Mouse (Mus musculus) MEL (cell line): ENCODE data around the gene Fcamr. TPM values are rescaled to one million over a fixed set of nuclear protein-coding genes. Genes with fewer than 3 reads are reported as not detected.

ENCODE experiments used
- DNase-seq: peaks from one replicate; pipeline ENCODE4 v3.0.0; 2011; ENCODE audit warnings: low read depth, low spot score
- H3K27ac ChIP-seq: 2 replicates; pipeline ENCODE4 v1.5.1; 2012; ENCODE audit warnings: low read depth, mild to moderate bottlenecking, control low read depth, low read length, moderate library complexity; ENCODE audit not compliant: control insufficient read depth
- H3K27me3 ChIP-seq, 2 experiments: fragments of 150-350 bp in 1 of 2; sonication (generic) in 1 of 2; 2 replicates each; pipeline ENCODE4 v1.6.1; 2012; ENCODE audit warnings: low read length in 2 of 2, mild to moderate bottlenecking in 2 of 2, improper control_type of control experiment in 1 of 2, moderate library complexity in 1 of 2; ENCODE audit not compliant: insufficient read depth in 2 of 2, control insufficient read depth in 1 of 2
- H3K36me3 ChIP-seq, 2 experiments: 2 replicates each; pipeline ENCODE4 v1.6.1; 2012 to 2014; ENCODE audit warnings: low read length in 2 of 2, improper control_type of control experiment in 1 of 2, inconsistent platforms in 1 of 2, mild to moderate bottlenecking in 1 of 2; ENCODE audit not compliant: insufficient read depth in 2 of 2, control insufficient read depth in 1 of 2
- H3K4me1 ChIP-seq, 2 experiments: fragments of 150-350 bp in 1 of 2; sonication (generic) in 1 of 2; 2 replicates each; pipeline ENCODE4 v1.6.1; 2012; ENCODE audit warnings: low read length in 2 of 2, improper control_type of control experiment in 1 of 2, mild to moderate bottlenecking in 1 of 2; ENCODE audit not compliant: insufficient read depth in 2 of 2, control insufficient read depth in 1 of 2
- H3K4me3 ChIP-seq, 2 experiments: fragments of 150-350 bp in 1 of 2; sonication (generic) in 1 of 2; 2 replicates each; pipeline ENCODE4 v1.5.1; 2012; ENCODE audit warnings: low read depth in 2 of 2, low read length in 2 of 2, mild to moderate bottlenecking in 2 of 2, moderate library complexity in 2 of 2, control low read depth in 1 of 2, improper control_type of control experiment in 1 of 2; ENCODE audit not compliant: control insufficient read depth in 1 of 2, insufficient read depth in 1 of 2
- H3K79me2 ChIP-seq: 2 replicates; pipeline ENCODE4 v1.6.1; 2012; ENCODE audit warnings: mild to moderate bottlenecking, low read length, moderate library complexity; ENCODE audit not compliant: control insufficient read depth, poor library complexity, insufficient read depth
- H3K9ac ChIP-seq: 2 replicates; pipeline ENCODE4 v1.6.1; 2012; ENCODE audit warnings: low read depth, mild to moderate bottlenecking, control low read depth, low read length, moderate library complexity; ENCODE audit not compliant: control insufficient read depth, poor library complexity, severe bottlenecking
- H3K9me3 ChIP-seq: fragments of 150-350 bp; sonication (generic); replicated peaks from 2 replicates; pipeline ENCODE4 v1.6.1; 2012; ENCODE audit warnings: mild to moderate bottlenecking, low read length, improper control_type of control experiment, moderate library complexity; ENCODE audit not compliant: insufficient read depth
- BHLHE40 ChIP-seq: IDR thresholded peaks from 2 replicates; pipeline ENCODE4 v1.6.1; 2012; ENCODE audit warnings: low read depth, mild to moderate bottlenecking, inconsistent platforms, low read length, improper control_type of control experiment, borderline replicate concordance
- CHD1 ChIP-seq: IDR thresholded peaks from 2 replicates; pipeline ENCODE4 v1.6.1; 2012; ENCODE audit warnings: low read depth, mild to moderate bottlenecking, inconsistent platforms, low read length, improper control_type of control experiment
- CHD2 ChIP-seq: IDR thresholded peaks from 2 replicates; pipeline ENCODE4 v1.6.1; 2011; ENCODE audit warnings: low read length, improper control_type of control experiment
- CTCF ChIP-seq, 3 experiments: IDR thresholded peaks in 2 of 3; conservative IDR thresholded peaks in 1 of 3; 2 replicates each; pipeline ENCODE4 v1.5.1; 2011 to 2012; ENCODE audit warnings: low read length in 3 of 3, low read depth in 2 of 3, mild to moderate bottlenecking in 2 of 3, improper control_type of control experiment in 1 of 3, inconsistent platforms in 1 of 3, mixed read lengths in 1 of 3, moderate library complexity in 1 of 3; ENCODE audit not compliant: control insufficient read depth in 1 of 3, insufficient read depth in 1 of 3, poor library complexity in 1 of 3, severe bottlenecking in 1 of 3
- E2F4 ChIP-seq: IDR thresholded peaks from 2 replicates; pipeline ENCODE4 v1.6.1; 2011; ENCODE audit warnings: low read depth, low read length, improper control_type of control experiment, borderline replicate concordance
- ELF1 ChIP-seq: IDR thresholded peaks from 2 replicates; pipeline ENCODE4 v1.6.1; 2014; ENCODE audit warnings: low read depth, mild to moderate bottlenecking, inconsistent platforms, low read length, improper control_type of control experiment, moderate library complexity
- EP300 ChIP-seq, 2 experiments: IDR thresholded peaks; 2 replicates each; pipeline ENCODE4 v1.6.1; 2011; ENCODE audit warnings: improper control_type of control experiment in 2 of 2, low read length in 2 of 2, low read depth in 1 of 2, mild to moderate bottlenecking in 1 of 2
- ETS1 ChIP-seq: IDR thresholded peaks from 2 replicates; pipeline ENCODE4 v1.6.1; 2012; ENCODE audit warnings: low read depth, mild to moderate bottlenecking, inconsistent platforms, low read length, improper control_type of control experiment, moderate library complexity
- GABPA ChIP-seq: IDR thresholded peaks from 2 replicates; pipeline ENCODE4 v1.6.1; 2012; ENCODE audit warnings: low read depth, mild to moderate bottlenecking, inconsistent platforms, low read length, improper control_type of control experiment, moderate library complexity
- GATA1 ChIP-seq: IDR thresholded peaks from 2 replicates; pipeline ENCODE4 v1.6.1; 2011; ENCODE audit warnings: low read depth, low read length, improper control_type of control experiment
- HCFC1 ChIP-seq: IDR thresholded peaks from 2 replicates; pipeline ENCODE4 v1.6.1; 2012; ENCODE audit warnings: low read depth, mild to moderate bottlenecking, inconsistent platforms, low read length, improper control_type of control experiment, moderate library complexity
- JUND ChIP-seq: IDR thresholded peaks from 2 replicates; pipeline ENCODE4 v1.6.1; 2011; ENCODE audit warnings: low read depth, mild to moderate bottlenecking, improper control_type of control experiment, low read length
- KAT2A ChIP-seq: conservative IDR thresholded peaks from 2 replicates; pipeline ENCODE4 v1.6.1; 2012; ENCODE audit warnings: low read depth, low read length, improper control_type of control experiment, inconsistent platforms
- MAFK ChIP-seq: IDR thresholded peaks from 2 replicates; pipeline ENCODE4 v1.6.1; 2011; ENCODE audit warnings: low read depth, mild to moderate bottlenecking, low read length, improper control_type of control experiment, borderline replicate concordance
- MAX ChIP-seq: IDR thresholded peaks from 2 replicates; pipeline ENCODE4 v1.6.1; 2011; ENCODE audit warnings: low read length, improper control_type of control experiment
- MAZ ChIP-seq: IDR thresholded peaks from 2 replicates; pipeline ENCODE4 v1.6.1; 2012; ENCODE audit warnings: low read depth, mild to moderate bottlenecking, inconsistent platforms, low read length, improper control_type of control experiment
- MEF2A ChIP-seq: IDR thresholded peaks from 2 replicates; pipeline ENCODE4 v1.6.1; 2014; ENCODE audit warnings: low read depth, mild to moderate bottlenecking, inconsistent platforms, low read length, improper control_type of control experiment; ENCODE audit not compliant: poor library complexity, insufficient replicate concordance, severe bottlenecking; ENCODE audit errors: extremely low read depth
- MXI1 ChIP-seq: IDR thresholded peaks from 2 replicates; pipeline ENCODE4 v1.6.1; 2011; ENCODE audit warnings: mild to moderate bottlenecking, low read depth, low read length, improper control_type of control experiment
- MYC ChIP-seq: IDR thresholded peaks from 2 replicates; pipeline ENCODE4 v1.6.1; 2011; ENCODE audit warnings: low read depth, mild to moderate bottlenecking, low read length, improper control_type of control experiment, moderate library complexity
- NELFE ChIP-seq: IDR thresholded peaks from 2 replicates; pipeline ENCODE4 v1.6.1; 2011; ENCODE audit warnings: low read depth, low read length, improper control_type of control experiment
- NRF1 ChIP-seq: IDR thresholded peaks from 2 replicates; pipeline ENCODE4 v1.6.1; 2014; ENCODE audit warnings: low read depth, mild to moderate bottlenecking, inconsistent platforms, low read length, improper control_type of control experiment, moderate library complexity; ENCODE audit not compliant: poor library complexity, insufficient read depth, severe bottlenecking
- POLR2A ChIP-seq, 2 experiments: IDR thresholded peaks; 2 replicates each; pipeline ENCODE4 v1.6.1; 2011 to 2012; ENCODE audit warnings: low read length in 2 of 2, mild to moderate bottlenecking in 2 of 2, control low read depth in 1 of 2, improper control_type of control experiment in 1 of 2, low read depth in 1 of 2, moderate library complexity in 1 of 2; ENCODE audit not compliant: control insufficient read depth in 1 of 2, insufficient read depth in 1 of 2, poor library complexity in 1 of 2
- POLR2AphosphoS2 ChIP-seq: IDR thresholded peaks from 2 replicates; pipeline ENCODE4 v1.6.1; 2011; ENCODE audit warnings: low read length, improper control_type of control experiment
- RAD21 ChIP-seq: IDR thresholded peaks from 2 replicates; pipeline ENCODE4 v1.6.1; 2011; ENCODE audit warnings: mild to moderate bottlenecking, low read depth, low read length, improper control_type of control experiment
- RCOR1 ChIP-seq: IDR thresholded peaks from 2 replicates; pipeline ENCODE4 v1.6.1; 2012; ENCODE audit warnings: low read depth, mild to moderate bottlenecking, inconsistent platforms, low read length, improper control_type of control experiment
- SMC3 ChIP-seq: IDR thresholded peaks from 2 replicates; pipeline ENCODE4 v1.6.1; 2011; ENCODE audit warnings: low read depth, low read length, improper control_type of control experiment
- TAL1 ChIP-seq: IDR thresholded peaks from 2 replicates; pipeline ENCODE4 v1.6.1; 2012; ENCODE audit warnings: mild to moderate bottlenecking, inconsistent platforms, low read length, moderate library complexity, mixed read lengths
- TBP ChIP-seq: IDR thresholded peaks from 2 replicates; pipeline ENCODE4 v1.8.0; 2011; ENCODE audit warnings: low read depth, low read length, improper control_type of control experiment
- UBTF ChIP-seq: IDR thresholded peaks from 2 replicates; pipeline ENCODE4 v1.6.1; 2012; ENCODE audit warnings: low read depth, mild to moderate bottlenecking, inconsistent platforms, low read length, improper control_type of control experiment, moderate library complexity, borderline replicate concordance; ENCODE audit not compliant: insufficient read depth
- USF2 ChIP-seq, 2 experiments: IDR thresholded peaks; 2 replicates each; pipeline ENCODE4 v1.6.1; 2011 to 2012; ENCODE audit warnings: improper control_type of control experiment in 2 of 2, low read length in 2 of 2, borderline replicate concordance in 1 of 2, inconsistent platforms in 1 of 2, low read depth in 1 of 2, mild to moderate bottlenecking in 1 of 2; ENCODE audit not compliant: insufficient read depth in 1 of 2
- ZC3H11A ChIP-seq: IDR thresholded peaks from 2 replicates; pipeline ENCODE4 v1.6.1; 2012; ENCODE audit warnings: low read depth, mild to moderate bottlenecking, inconsistent platforms, low read length, improper control_type of control experiment
- ZMIZ1 ChIP-seq: IDR thresholded peaks from 2 replicates; pipeline ENCODE4 v1.6.1; 2012; ENCODE audit warnings: low read depth, mild to moderate bottlenecking, inconsistent platforms, low read length, improper control_type of control experiment, moderate library complexity
- ZNF384 ChIP-seq: IDR thresholded peaks from 2 replicates; pipeline ENCODE4 v1.6.1; 2012; ENCODE audit warnings: low read depth, mild to moderate bottlenecking, inconsistent platforms, low read length, improper control_type of control experiment
- polyA plus RNA-seq, 2 experiments: library from polyadenylated mRNA; stranded (reverse) in 1 of 2; unstranded in 1 of 2; fragments of >175 nt in 1 of 2; fragments of >200 nt in 1 of 2; gene quantifications; 2 replicates each; pipeline versions ENCODE4 v1.2.1 to v1.2.4; 2012; ENCODE audit warnings: low replicate concordance in 2 of 2, low read depth in 1 of 2; ENCODE audit not compliant: insufficient read length in 2 of 2, insufficient read depth in 1 of 2, missing spikeins in 1 of 2
- total RNA-seq: library from RNA; depleted of rRNA; stranded (reverse); fragments of 300-350 nt; gene quantifications from 2 replicates; pipeline ENCODE4 v1.2.3, GENCODE M21; 2012

The Fcamr gene
- total and polyA plus RNA-seq, 3 experiments: not detected

- DNase-seq: peak; percentile 67
- Histone ChIP-seq H3K9ac (no peak overlapping the region), H3K4me1 (no peaks in the 10 kb centered on the region), H3K9me3 (no peaks in the 10 kb centered on the region)
- TF ChIP-seq SMC3 (peak; percentile 53), GATA1 (peak; percentile 71), TBP (no peak), MAZ (no peak), ZC3H11A (no peak), ETS1 (no peak), BHLHE40 (no peak), ZMIZ1 (no peak), ELF1 (no peak), POLR2AphosphoS2 (no peak), GABPA (no peak), NELFE (no peak), RCOR1 (no peak), POLR2A (IDR thresholded peaks at IDR 0.05; ENCODE audit: control insufficient read depth in 1 of 2, insufficient read depth in 1 of 2, low read depth in 1 of 2, low read length in 2 of 2, poor library complexity in 1 of 2) (no peak), CHD2 (no peak), ZNF384 (peak; percentile 52; the same call in 1 of the 2 replicates), CHD1 (no peak), NRF1 (no peak), MAFK (no peak), E2F4 (no peak), MXI1 (no peak), RAD21 (peak; percentile 35), KAT2A (no peak), EP300 (IDR thresholded peaks at IDR 0.05; ENCODE audit: low read depth in 1 of 2, low read length in 2 of 2) (no peak), MAX (no peak), MYC (no peak), HCFC1 (no peak), MEF2A (no peak), UBTF (no peak), CTCF (IDR thresholded peaks at IDR 0.05 in 2 of 3, conservative IDR thresholded peaks at IDR 0.05 in 1 of 3; ENCODE audit: control insufficient read depth in 1 of 3, insufficient read depth in 1 of 3, low read depth in 2 of 3, low read length in 3 of 3, poor library complexity in 1 of 3, severe bottlenecking in 1 of 3) (peak in 2 of 3 experiments; percentile 42 to 59; a peak in 3 of 6 replicates), JUND (no peak), USF2 (IDR thresholded peaks at IDR 0.05; ENCODE audit: borderline replicate concordance in 1 of 2, insufficient read depth in 1 of 2, low read depth in 1 of 2, low read length in 2 of 2) (no peak), TAL1 (no peak)
- TF ChIP-seq, all 39 proteins: peak for 5
- Histone ChIP-seq H3K27ac (no peak overlapping the region), H3K4me3 (no peak overlapping the region), H3K79me2 (no peaks in the 10 kb centered on the region), H3K36me3 (no peaks in the 10 kb centered on the region), H3K27me3 (peaks cover 0 to 7% of the 10 kb centered on the region in 2 experiments; a peak in 2 of 4 replicates)
Observed at GRCm38 (mm10) chr1:130838288-130838687, 37.6 kb downstream of the Fcamr start.
